Mouse (Mus musculus): ENCODE data around the gene Hist1h4i.

The Hist1h4i gene

GRCm38 (mm10) chr13:22036149-22036956 is 4.8 kb downstream of the Hist1h4i start:
- DNase-seq = no peak

GRCm38 (mm10) chr13:22035267-22036148 is 5.7 kb downstream of the Hist1h4i start, which contains the start of the genes Hist1h2ah and Hist1h2bk:
Hist1h2ah (minus strand) TSS chr13:22035568.
Hist1h2bk (plus strand) TSS chr13:22035870.
- peak; percentile 75 for DNase-seq

GRCm38 (mm10) chr13:22034443-22035266 is 6.5 kb downstream of the Hist1h4i start:
- DNase-seq = peak; percentile 30

DNA sequence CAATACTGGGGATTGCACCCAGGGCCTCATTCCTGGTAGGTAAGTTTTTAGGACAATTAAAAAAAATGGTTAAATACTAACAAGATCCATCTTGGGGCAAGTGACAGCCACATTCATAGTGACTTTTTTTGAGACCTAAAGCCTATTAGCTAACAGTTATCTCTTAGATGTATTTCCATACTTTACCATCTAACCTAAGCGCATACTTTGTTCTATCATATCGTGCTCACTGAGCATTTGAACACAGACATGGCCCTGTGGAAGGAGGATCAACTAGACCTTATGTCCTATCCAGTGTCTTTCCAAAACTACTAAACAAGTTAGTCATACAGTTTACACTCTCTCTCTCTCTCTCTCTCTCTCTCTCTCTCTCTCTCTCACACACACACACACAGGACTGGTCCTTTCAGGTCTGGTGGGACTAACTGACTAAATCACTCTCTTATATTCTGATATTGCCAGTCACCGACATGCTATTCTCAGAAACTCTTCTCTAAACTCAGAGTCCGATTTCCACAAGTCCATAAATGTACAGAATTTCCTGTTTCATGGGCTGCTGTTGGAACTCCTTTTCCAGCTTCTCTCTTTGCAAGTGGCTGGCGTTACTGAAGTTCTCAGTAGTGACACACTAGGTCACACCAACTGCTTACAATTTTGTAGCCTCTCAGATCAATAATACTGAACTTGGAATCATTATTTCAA is 7.3 kb downstream of the Hist1h4i start:
- DNase-seq = no peak

DNA sequence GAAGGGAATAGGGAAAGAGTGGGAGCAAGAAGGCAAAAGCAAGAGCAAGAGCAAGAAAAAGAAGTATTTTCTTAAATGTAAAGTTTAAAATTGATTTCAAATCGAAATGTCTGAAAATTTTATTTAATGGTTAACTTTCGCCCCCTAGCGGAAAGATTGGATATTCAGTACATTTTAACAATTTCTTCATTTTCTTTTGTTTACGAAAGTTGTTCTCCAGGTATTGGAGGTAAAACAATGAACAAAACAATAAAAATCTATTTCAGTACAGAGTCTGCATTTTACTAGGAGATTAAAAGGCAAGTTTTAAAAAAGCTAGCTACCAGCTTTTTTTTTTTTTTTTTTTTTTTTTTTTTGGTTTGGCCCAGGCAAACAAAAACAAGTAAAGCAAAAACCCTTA is 10.7 kb downstream of the Hist1h4i start:
- no peak for DNase-seq

- no peak for DNase-seq
Observed at GRCm38 (mm10) chr13:22029928-22030327, 11.2 kb downstream of the Hist1h4i start.

DNA sequence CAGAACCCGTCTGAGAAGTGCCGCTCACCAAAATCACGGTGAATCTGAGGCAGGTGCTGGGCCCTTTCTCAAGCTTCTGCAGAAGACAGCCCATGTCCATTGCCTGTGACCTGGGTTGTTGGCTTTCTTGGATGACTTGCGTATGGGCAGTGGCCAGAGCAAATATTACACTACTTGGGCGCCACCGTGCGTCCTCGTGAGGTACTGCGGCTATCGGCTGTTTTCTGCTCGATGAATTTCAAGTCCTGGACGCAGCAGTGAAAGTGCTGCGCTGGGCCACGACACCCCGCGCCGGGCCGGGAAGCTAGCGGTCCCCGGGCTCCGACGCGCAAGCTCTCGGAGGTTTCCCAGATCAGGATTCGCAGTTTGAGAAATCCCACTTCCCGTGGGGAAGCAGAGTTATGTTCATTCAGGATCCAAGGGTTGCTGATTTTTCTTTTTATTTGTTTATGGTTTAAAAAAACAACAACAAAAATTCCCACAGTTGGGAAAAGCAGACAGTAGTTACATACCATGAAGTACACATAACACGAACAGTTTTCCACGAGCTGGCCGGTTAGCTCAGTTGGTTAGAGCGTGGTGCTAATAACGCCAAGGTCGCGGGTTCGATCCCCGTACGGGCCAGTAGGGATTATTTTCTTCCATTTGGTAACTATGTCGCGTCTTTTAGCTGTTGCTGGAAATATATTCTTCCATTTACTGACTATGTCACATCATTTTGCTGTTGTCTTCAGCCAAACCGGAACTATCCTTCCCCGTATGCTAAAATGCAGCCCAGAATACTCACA is 12.3 kb downstream of the Hist1h4i start:
- peak; percentile 96 for DNase-seq

DNA sequence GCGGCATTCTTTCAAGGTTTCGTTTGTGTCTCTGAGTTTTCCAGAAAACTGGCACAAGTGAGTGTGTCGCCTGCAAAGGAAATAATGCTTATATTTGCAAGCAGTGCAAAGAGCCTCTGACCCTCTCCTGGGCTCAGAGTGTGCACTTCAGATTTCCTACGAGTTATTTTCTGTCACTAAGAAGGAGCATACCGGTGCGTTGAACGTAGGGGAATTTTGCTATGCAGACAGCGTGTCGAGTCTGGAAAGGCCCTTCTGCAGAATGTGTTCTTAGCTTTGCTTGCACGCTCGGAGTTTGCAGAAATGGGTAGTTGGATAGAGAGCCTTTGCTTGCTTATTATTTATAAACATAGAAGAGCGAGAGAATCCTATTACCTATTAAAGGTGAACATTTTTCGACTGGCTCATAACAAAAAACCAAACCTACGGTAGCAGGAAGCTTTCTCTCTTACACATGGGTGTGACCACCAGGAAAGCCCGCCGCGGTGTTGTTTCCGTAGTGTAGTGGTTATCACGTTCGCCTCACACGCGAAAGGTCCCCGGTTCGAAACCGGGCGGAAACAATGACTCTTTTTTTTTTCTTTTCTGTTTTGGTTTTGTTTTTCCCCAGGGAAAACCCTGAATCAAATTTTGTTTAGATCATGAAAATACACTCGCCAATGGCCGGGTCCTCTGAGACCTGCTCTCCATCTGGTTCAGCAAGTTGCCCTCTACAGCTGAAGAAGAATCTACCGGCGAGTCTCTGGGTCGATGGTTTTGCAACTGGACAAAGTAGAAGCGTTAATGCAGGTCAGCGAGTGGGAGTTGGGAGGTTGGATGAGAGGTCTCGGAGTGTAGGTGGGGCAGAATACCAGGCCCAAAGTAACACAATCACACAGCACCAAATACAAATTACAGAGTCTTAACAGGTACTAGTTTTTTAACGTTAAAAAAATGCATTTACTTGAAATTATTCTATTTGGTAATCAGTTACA is 14.8 kb downstream of the Hist1h4i start:
- peak; percentile 86 for DNase-seq

DNA sequence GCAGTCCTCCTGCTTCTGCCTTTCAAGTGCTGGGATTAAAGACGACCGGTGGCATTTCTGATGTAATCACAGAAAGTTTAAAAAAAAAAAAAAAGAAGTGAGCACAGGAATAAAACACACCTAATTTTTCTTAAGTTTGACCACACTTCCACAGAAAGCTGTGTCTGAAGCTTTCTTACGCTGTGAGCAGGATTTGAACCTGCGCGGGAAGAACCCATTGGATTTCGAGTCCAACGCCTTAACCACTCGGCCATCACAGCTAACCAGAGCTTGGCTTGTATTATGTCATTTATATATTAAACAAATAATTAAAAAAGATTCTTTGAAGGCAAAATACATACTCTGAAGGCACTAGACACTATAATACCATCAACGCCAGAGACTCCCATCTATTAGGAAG is 18.9 kb downstream of the Hist1h4i start:
- peak; percentile 80 for DNase-seq

DNA sequence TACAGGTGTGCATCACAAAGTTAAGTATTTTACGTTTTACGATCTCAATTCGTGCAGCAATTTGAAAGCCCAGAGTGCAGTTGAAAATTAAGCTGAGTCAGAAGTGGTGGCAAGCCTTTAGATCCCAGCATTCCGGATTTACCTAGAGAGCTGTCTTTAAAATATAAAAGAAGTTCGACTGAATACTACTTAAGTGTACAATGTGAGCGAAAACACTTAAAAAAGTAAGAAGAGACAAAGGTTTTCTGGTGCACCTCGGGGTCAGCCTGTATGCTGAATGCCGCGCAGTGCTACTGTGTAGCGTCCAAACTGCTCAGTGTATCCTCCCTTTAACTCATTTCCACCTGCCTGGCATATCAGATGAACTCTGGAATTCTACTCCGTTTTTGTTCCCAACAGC is 19.6 kb downstream of the Hist1h4i start:
- DNase-seq = peak; percentile 17

DNA sequence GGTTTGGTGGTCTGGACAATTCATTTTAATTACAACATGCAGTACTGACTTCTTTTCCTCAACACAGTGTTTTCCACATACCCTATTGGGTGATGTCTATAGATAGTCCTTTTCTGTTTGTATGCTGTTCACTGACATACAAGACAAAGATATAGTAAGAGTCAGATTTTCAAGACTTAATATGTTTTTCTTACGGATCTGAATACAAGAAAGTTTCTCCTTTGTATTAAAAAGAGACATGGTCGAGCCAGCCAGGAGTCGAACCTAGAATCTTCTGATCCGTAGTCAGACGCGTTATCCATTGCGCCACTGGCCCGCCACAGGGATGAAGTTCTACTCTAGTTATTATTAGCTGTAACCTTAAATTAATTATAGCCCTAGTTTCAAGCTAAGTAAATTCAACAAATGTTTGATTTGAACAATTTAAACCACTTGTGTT is 20.2 kb downstream of the Hist1h4i start:
- DNase-seq = peak; percentile 70

- DNase-seq = peak; percentile 24
Observed at GRCm38 (mm10) chr13:22019934-22020835, 21.0 kb downstream of the Hist1h4i start.

- DNase-seq = peak; percentile 75
Observed at GRCm38 (mm10) chr13:22015479-22016450, 25.4 kb downstream of the Hist1h4i start.

DNA sequence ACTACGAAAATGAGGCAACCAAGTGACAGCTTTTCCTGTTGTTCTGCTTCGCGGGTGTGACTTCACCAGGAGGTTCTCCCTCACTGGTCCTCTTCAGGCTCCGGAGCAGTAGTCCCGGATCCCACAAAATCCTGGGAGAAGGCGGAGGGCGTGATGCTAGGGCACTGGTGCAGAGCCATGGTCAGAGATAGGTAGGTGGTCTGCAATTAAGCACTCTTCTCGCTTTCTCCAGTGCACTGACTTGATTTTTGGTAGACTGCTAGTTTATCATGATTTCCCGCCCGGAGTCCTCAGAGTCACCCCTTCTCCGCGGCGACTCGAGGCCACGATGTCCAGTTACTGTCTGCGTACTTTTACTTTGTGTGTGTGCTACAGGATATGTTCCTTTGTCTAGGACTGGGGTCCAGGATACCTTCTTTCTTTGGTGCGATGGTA is 26.7 kb downstream of the Hist1h4i start:
- no peak for DNase-seq

DNA sequence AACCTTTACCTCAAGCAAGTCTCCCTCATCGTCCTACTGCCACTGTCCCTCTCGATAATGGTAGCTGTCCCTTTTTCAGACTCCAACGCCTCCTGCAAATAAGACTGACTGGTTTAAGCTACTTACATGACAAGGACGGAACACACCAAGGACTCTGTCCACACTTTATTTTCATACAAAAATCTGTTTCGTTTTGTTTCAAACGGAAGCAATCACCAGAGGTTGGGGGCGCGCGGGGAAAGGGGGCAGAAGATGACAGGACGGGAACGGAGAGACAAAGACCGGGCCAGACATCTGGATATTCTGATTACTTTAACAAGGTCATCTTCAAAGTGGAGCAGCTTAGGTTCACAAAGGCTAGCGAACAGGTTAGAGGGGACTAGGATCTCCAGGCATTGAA is 27.4 kb downstream of the Hist1h4i start:
- no peak for DNase-seq

- DNase-seq = no peak
Observed at GRCm38 (mm10) chr13:22009642-22010041, 31.5 kb downstream of the Hist1h4i start, which contains the start of gene Prss16. Prss16 (minus strand) TSS chr13:22009742.

- DNase-seq = no peak
Observed at GRCm38 (mm10) chr13:22008707-22009106, 32.5 kb downstream of the Hist1h4i start.

All from kidney, adult 18-20 months (tissue).